38 mouse cellular contexts compared by ENCODE assay signal in genomic region chr5:136636476-136636875, GRCm38 (mm10). TPM values are rescaled to one million over a fixed set of nuclear protein-coding genes. Genes with fewer than 3 reads are reported as not detected.
"Had no signal": no experiment of that assay in that cellular context is flagged by ENCODE, and none has a peak within 500 bp of the region (broad histone marks: within the 10 kb centered on the region; RNA-seq: fewer than 3 reads in every experiment).

No protein-coding gene starts in this region.

- H3K4me3 ChIP-seq: gastrocnemius, adult 2 months; heart, embryonic 10.5 days; heart, embryonic 12.5 days; hindbrain, embryonic 10.5 days; hindbrain, embryonic 12.5 days; intestine, embryonic 15.5 days; layer of hippocampus, adult 2 months; limb, embryonic 10.5 days; limb, embryonic 12.5 days; liver, embryonic 13.5 days had no signal

- H3K27ac ChIP-seq: gastrocnemius, adult 2 months; heart, embryonic 10.5 days; hindbrain, embryonic 10.5 days; hindbrain, embryonic 12.5 days; hindbrain, embryonic 14.5 days; intestine, embryonic 15.5 days; layer of hippocampus, adult 2 months; limb, embryonic 10.5 days; limb, embryonic 12.5 days; liver, embryonic 13.5 days had no signal

- H3K4me1 ChIP-seq: heart, embryonic 12.5 days; limb, embryonic 12.5 days; liver, embryonic 13.5 days had no signal

- DNase-seq: gastrocnemius, adult 2 months; gastrocnemius, postnatal 10 days; gastrocnemius, postnatal 25 days; heart, adult 18-20 months; heart, postnatal 10 days; heart, postnatal 4 days; kidney, adult 18-20 months; kidney, adult 8-10 months; kidney, postnatal 10 days; kidney, postnatal 25 days; kidney, postnatal 4 days; layer of hippocampus, postnatal 36 days; liver; liver, embryonic 13.5 days had no signal

RNA-seq across cellular contexts. Expression of gene Myl10, which starts 56.5 kb away (rescaled TPM):
- total RNA-seq: granulocyte monocyte progenitor cell, adult 5-6 weeks; heart, adult 18-20 months; heart, adult 8-10 months; heart, postnatal 10 days; heart, postnatal 25 days; heart, postnatal 4 days; layer of hippocampus, adult 2 months; layer of hippocampus, postnatal 14 days; layer of hippocampus, postnatal 36 days; left cerebral cortex, adult 18-20 months; left cerebral cortex, adult 8-10 months; left cerebral cortex, postnatal 10 days; left cerebral cortex, postnatal 25 days had no signal
- polyA plus RNA-seq: heart, embryonic 10.5 days; heart, embryonic 12.5 days; heart, embryonic 14.5 days; hindbrain, embryonic 10.5 days; hindbrain, embryonic 12.5 days; hindbrain, embryonic 14.5 days; hindbrain, embryonic 16.5 days; intestine, embryonic 15.5 days; intestine, postnatal 0 days; kidney, embryonic 14.5 days; kidney, embryonic 16.5 days; limb, embryonic 10.5 days; limb, embryonic 12.5 days; limb, embryonic 14.5 days; liver, embryonic 11.5 days; liver, embryonic 13.5 days had no signal
